In the genomic region with DNA sequence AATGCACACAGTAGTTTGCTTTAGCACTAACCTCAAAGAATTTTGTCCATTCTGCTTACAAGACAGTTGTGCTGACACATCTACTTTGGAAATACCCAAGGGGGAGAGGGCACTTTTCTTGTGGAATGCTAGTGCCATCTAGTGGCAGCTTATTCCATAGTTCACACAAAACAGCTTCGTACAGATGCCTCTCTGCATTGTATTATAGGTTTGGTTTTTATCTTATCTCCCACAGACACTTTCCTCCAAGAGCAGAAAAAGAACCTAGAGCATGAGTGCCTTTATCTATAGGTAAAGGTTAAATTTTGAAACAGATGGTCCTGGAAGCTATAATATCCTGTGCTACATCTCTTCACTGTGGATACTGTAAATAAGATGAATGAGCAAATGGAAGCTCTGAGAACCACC, we compare ENCODE assay signal across 9 mouse cellular contexts. TPM values are rescaled to one million over a fixed set of nuclear protein-coding genes. Genes with fewer than 3 reads are reported as not detected.
DNase-seq lines count a peak whose midpoint lies in the region; ATAC-seq and TF ChIP-seq lines count a peak whose summit lies in the region.
"Had no signal": no experiment of that assay in that cellular context is flagged by ENCODE, and none has a peak within 500 bp of the region (broad histone marks: within the 10 kb centered on the region; RNA-seq: fewer than 3 reads in every experiment).

No protein-coding gene starts in this region.

- H3K9ac ChIP-seq in forebrain, embryonic 16.5 days (replicated peaks; ENCODE audit: low read depth, low read length), result no peak overlapping the region
- no peak overlapping the region for H3K9ac ChIP-seq in hindbrain, postnatal 0 days (replicated peaks; ENCODE audit: low read length)
- no peak overlapping the region for H3K9ac ChIP-seq in midbrain, embryonic 11.5 days (ENCODE audit: low read length)
- H3K9ac ChIP-seq in stomach, embryonic 16.5 days (ENCODE audit: low read length), result no peak overlapping the region

- H3K36me3 ChIP-seq in forebrain, embryonic 16.5 days (ENCODE audit: control insufficient read depth, insufficient read depth), result peaks cover 9% of the 10 kb centered on the region
- H3K36me3 ChIP-seq in hindbrain, postnatal 0 days (ENCODE audit: insufficient read depth, low read length), result peaks cover 25% of the 10 kb centered on the region
- peaks cover 13% of the 10 kb centered on the region; the same call in 1 of the 2 replicates for H3K36me3 ChIP-seq in midbrain, embryonic 11.5 days (ENCODE audit: control insufficient read depth, insufficient read depth, low read length)
- H3K36me3 ChIP-seq in stomach, embryonic 16.5 days (ENCODE audit: control insufficient read depth, insufficient read depth, low read length), result peaks cover 25% of the 10 kb centered on the region; the same call in 1 of the 2 replicates

- peak; percentile 45 for DNase-seq in urinary bladder, postnatal 25 days (ENCODE audit: low spot score)
- DNase-seq in urinary bladder, adult 2 months (ENCODE audit: low spot score), result no peak
- DNase-seq in c-Kit-positive CD71-positive TER-119-negative erythroid progenitor cells, embryonic 14.5 days (ENCODE audit: low read depth), result peak; percentile 89
- peak; percentile 93 for DNase-seq in hindbrain, postnatal 0 days (ENCODE audit: low spot score)
- DNase-seq in left cerebral cortex, postnatal 4 days, result peak; percentile 55
- peak; percentile 96 for DNase-seq in midbrain, embryonic 11.5 days (ENCODE audit: low spot score, missing footprints)

- H3K4me3 ChIP-seq in forebrain, embryonic 16.5 days (replicated peaks; ENCODE audit: low read length), result no peak overlapping the region
- H3K4me3 ChIP-seq in hindbrain, postnatal 0 days (ENCODE audit: low read length), result no peak overlapping the region
- no peak overlapping the region for H3K4me3 ChIP-seq in midbrain, embryonic 11.5 days (ENCODE audit: low read depth, low read length)
- no peak overlapping the region for H3K4me3 ChIP-seq in stomach, embryonic 16.5 days (replicated peaks; ENCODE audit: low read length)
- H3K4me3 ChIP-seq: myocyte had no signal

- H3K27me3 ChIP-seq in forebrain, embryonic 16.5 days (replicated peaks; ENCODE audit: control insufficient read depth, insufficient read depth, low read length), result no peaks in the 10 kb centered on the region
- H3K27me3 ChIP-seq in hindbrain, postnatal 0 days (ENCODE audit: insufficient read depth, low read length), result no peaks in the 10 kb centered on the region
- H3K27me3 ChIP-seq in midbrain, embryonic 11.5 days (ENCODE audit: control insufficient read depth, insufficient read depth, low read length), result no peaks in the 10 kb centered on the region; the same call in 1 of the 2 replicates
- H3K27me3 ChIP-seq in stomach, embryonic 16.5 days (ENCODE audit: control insufficient read depth, insufficient read depth, low read length), result no peaks in the 10 kb centered on the region

- 0 out of 2 replicates have a peak overlapping the region, but pooled peaks have one; percentile 1 for H3K27ac ChIP-seq in forebrain, embryonic 16.5 days (ENCODE audit: low read length)
- H3K27ac ChIP-seq in hindbrain, postnatal 0 days, result no peak overlapping the region
- H3K27ac ChIP-seq in midbrain, embryonic 11.5 days (ENCODE audit: low read depth, low read length), result no peak overlapping the region
- H3K27ac ChIP-seq in stomach, embryonic 16.5 days (ENCODE audit: low read length), result 0 out of 2 replicates have a peak overlapping the region, but pooled peaks have one; percentile 16

- intact Hi-C loops in left cerebral cortex, postnatal 4 days (cut with DNase I), result loop anchor here (5.0 kb wide), 1 partner anchor 189 kb away; no protein-coding TSS in a partner anchor

- TF ChIP-seq CTCF in hindbrain, postnatal 0 days (IDR thresholded peaks at IDR 0.05; ENCODE audit: low read depth), result peak; percentile 94

- peak; percentile 64 for ATAC-seq in forebrain, embryonic 16.5 days
- peak; percentile 56 for ATAC-seq in hindbrain, postnatal 0 days
- ATAC-seq in midbrain, embryonic 11.5 days (ENCODE audit: low FRiP score), result no peak
- ATAC-seq in stomach, embryonic 16.5 days (ENCODE audit: insufficient read depth, low FRiP score), result peak; percentile 21; the same call in 1 of the 2 replicates

- 16% methylated on average over 1 of the region's 1 CpGs for WGBS in forebrain, embryonic 16.5 days
- WGBS in hindbrain, postnatal 0 days, result 2% methylated on average over 1 of the region's 1 CpGs
- WGBS in midbrain, embryonic 11.5 days, result 29% methylated on average over 1 of the region's 1 CpGs
- 9% methylated on average over 1 of the region's 1 CpGs for WGBS in stomach, embryonic 16.5 days

- H3K4me2 ChIP-seq in forebrain, embryonic 16.5 days (ENCODE audit: low read length), result no peak overlapping the region
- H3K4me2 ChIP-seq in hindbrain, postnatal 0 days (ENCODE audit: low read depth, low read length), result no peak overlapping the region
- no peak overlapping the region for H3K4me2 ChIP-seq in midbrain, embryonic 11.5 days
- H3K4me2 ChIP-seq in stomach, embryonic 16.5 days (ENCODE audit: low read depth, low read length), result no peak overlapping the region

- no peaks in the 10 kb centered on the region for H3K9me3 ChIP-seq in forebrain, embryonic 16.5 days (ENCODE audit: control insufficient read depth, low read length)
- no peaks in the 10 kb centered on the region for H3K9me3 ChIP-seq in hindbrain, postnatal 0 days (ENCODE audit: low read length)
- no peaks in the 10 kb centered on the region for H3K9me3 ChIP-seq in midbrain, embryonic 11.5 days (ENCODE audit: control insufficient read depth, low read length)
- H3K9me3 ChIP-seq in stomach, embryonic 16.5 days (replicated peaks; ENCODE audit: control insufficient read depth, low read length), result no peaks in the 10 kb centered on the region

- no peaks in the 10 kb centered on the region for H3K4me1 ChIP-seq in forebrain, embryonic 16.5 days (replicated peaks; ENCODE audit: control insufficient read depth, insufficient read depth, low read length)
- H3K4me1 ChIP-seq in hindbrain, postnatal 0 days (ENCODE audit: insufficient read depth, low read length), result peaks cover under 1% of the 10 kb centered on the region; the same call in 1 of the 2 replicates
- peaks cover 1% of the 10 kb centered on the region for H3K4me1 ChIP-seq in midbrain, embryonic 11.5 days (ENCODE audit: control insufficient read depth, insufficient read depth, low read length)
- no peaks in the 10 kb centered on the region for H3K4me1 ChIP-seq in stomach, embryonic 16.5 days (ENCODE audit: control insufficient read depth, insufficient read depth, low read length)

RNA-seq across cellular contexts. Expression of gene Rnf216, which starts 46.2 kb away (rescaled TPM):
- polyA plus RNA-seq in urinary bladder, adult 2 months (2012; rRNA removed), result 25.0 and 26.2 TPM in 2 replicates
- 36.5 and 43.0 TPM in 2 replicates for polyA plus RNA-seq in forebrain, embryonic 16.5 days (2015; fragmentation: Nextera tagmentation; extraction: Ambion mirVana)
- total RNA-seq in hindbrain, postnatal 0 days (2014; rRNA removed), result 28.0 and 32.7 TPM in 2 replicates
- polyA plus RNA-seq in hindbrain, postnatal 0 days (2015; fragmentation: Nextera tagmentation; extraction: Ambion mirVana), result 25.3 and 29.7 TPM in 2 replicates
- total RNA-seq in left cerebral cortex, postnatal 4 days (2021), result 10 to 100 TPM; 41.9 to 42.5 TPM
- 29.2 and 29.4 TPM in 2 replicates for polyA plus RNA-seq in midbrain, embryonic 11.5 days (2014; fragmentation: Nextera tagmentation; extraction: Ambion mirVana)
- 35.1 and 35.6 TPM in 2 replicates for polyA plus RNA-seq in stomach, embryonic 16.5 days (2015; fragmentation: Nextera tagmentation; extraction: Ambion mirVana)

Comparison
In these comparisons a context has a peak if more than half of its experiments do, and no peak if none do; other contexts are left out.
1. H3K27ac ChIP-seq: peak in forebrain, embryonic 16.5 days (single experiment) and stomach, embryonic 16.5 days (single experiment); none in hindbrain, postnatal 0 days (single experiment) and midbrain, embryonic 11.5 days (single experiment).